Mouse (Mus musculus) mouse embryonic stem cell (cell line): Measurements from ENCODE around the gene Reg3a.
"Not testable (repeated sequence)": the region's sequence is repeated elsewhere in the genome, so short reads cannot be mapped to it uniquely, and the experiment has no call there.

Source experiments
- in situ Hi-C, 2 experiments: fragments of 300-500 bp; cut with MboI; formaldehyde crosslinking; loops; 1 replicate in 1 of 2; 3 replicates in 1 of 2; pipeline ENCODE4 v1.14.3; 2019 to 2020; ENCODE audit warnings: low sequenced_read_pairs in 2 of 2, low pct_unique_long_range_greater_than_20kb in 1 of 2, mixed read lengths in 1 of 2; ENCODE audit not compliant: unreplicated experiment in 1 of 2

Reg3a gene

DNA sequence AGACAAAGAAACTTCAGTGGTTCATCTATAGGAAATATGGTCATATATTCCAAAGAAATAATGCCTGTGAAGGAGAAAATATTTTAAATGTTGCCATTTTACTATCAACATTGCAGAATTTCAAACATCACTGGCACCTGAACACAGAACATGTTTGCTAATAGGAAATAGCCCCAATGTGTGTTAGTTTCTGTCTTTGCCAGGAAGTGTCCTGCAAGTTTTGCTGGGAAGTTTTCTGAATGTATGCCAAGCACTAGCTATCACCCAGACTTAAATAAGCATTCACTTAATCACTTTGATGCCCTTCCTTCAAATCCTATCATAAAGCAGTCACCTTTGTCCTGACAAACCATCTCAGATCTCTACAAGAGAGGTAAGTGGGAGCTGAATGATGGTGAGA is at the start of gene Reg3a:
TSS of gene Reg3a (plus strand) at position 301 of the 400 bp plus-strand sequence.
- in situ Hi-C loops = no loop called here

DNA sequence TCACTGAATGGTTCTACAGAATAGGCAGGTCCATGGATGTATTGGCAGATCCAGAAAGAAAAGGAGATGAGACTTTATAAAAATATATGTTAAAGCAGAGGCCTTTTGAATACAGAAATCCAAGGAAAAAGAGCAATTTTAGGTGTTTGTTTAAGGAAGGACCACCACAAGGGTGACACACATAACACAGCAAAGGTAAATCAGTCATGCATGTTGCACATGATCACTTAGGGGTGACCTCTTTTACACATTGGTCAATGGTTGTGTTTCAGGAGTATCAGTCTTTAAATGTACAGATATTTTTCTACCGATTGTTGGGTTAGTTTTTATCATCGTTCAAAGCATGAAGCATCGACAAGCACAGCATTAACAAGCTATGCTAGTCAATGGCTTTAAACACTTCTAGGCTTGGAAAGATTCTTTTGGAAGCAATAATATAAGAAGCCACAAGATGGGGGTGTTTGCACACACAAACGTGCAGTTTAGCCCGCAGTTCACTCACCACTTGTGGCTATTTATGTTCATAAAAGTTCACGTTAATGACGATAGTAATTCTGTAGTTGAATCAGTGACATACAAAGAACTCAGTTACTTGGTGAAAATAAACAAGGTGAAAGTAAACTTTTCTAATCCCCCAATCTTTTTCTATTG is 48.5 kb upstream of the Reg3a start:
- in situ Hi-C loops = loop anchor here in 1 of 2 experiments (25.0 kb wide), 1 partner anchor 180 kb away; no protein-coding TSS in a partner anchor

GRCm38 (mm10) chr6:78340296-78340695 is 40.2 kb upstream of the Reg3a start:
- in situ Hi-C loops = loop anchor here in 1 of 2 experiments (25.0 kb wide), 1 partner anchor 172 kb away; no protein-coding TSS in a partner anchor

- in situ Hi-C loops = loop anchor here in 1 of 2 experiments (25.0 kb wide), 1 partner anchor 171 kb away; no protein-coding TSS in a partner anchor
These were observed 38.8 kb upstream of the Reg3a start for GRCm38 (mm10) chr6:78341689-78342088.

GRCm38 (mm10) chr6:78361971-78362563 is 18.4 kb upstream of the Reg3a start:
- in situ Hi-C loops = no loop called here

DNA sequence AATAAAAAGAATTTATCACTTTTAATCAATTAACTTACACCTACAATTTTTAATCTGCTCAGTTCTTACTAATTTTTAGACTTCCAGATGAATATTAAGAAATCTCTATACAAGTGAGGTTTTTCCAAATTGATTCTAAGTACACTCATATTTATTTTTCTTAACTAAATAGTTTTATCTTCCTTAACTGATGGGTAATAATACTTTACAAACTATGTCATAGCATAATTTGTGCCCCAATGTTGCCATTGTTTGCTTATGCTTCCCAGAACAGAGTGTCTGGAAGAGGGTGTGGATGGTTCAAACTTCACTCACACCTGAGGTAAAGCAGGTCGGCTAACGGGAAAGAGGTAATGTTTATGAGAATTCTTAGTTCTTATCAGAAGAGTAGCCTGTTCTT is 10.2 kb upstream of the Reg3a start, which contains the start of gene Reg3b:
TSS of gene Reg3b (plus strand) at position 301 of the 400 bp plus-strand sequence.
- in situ Hi-C loops = no loop called here

DNA sequence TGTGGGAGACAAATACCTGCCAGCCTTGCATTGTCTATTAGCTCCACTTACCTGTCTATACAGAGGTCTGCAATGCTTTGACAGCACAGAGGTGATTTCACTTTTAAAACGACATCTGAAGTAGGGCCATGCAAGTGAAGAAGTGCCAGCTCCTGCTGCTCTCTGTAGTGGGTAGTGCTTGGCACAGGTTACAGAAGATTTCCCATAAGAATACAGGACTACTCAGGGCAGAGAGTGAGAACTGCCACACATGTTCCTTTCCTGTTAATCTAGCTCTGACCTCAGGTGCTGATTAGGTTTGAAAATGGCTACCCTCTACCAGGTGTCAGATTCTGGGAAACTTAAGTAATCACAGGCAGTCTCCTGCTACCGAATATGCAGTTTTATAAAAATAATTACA is 1.7 kb upstream of the Reg3a start, which contains the start of gene Reg3d:
TSS of gene Reg3d (minus strand) at position 101 of the 400 bp plus-strand sequence.
- in situ Hi-C loops = no loop called here

DNA sequence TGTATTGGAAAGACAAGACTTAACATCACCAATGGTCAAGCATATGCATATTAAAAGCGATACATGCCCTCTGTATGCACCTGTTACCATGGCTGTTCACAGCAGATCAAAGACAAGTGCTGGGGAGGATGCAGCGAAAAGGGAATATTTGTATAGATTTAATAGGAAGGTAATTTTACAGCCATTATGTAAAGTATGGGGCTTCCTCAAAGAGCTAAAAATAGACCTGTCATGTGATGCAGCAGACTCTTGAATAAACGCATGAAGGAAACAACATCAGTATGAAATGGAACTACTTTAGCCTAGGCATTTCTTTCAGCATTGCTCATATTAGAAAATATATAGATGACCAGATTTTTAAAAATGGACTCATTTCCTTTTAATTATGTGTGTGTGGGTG is 5.1 kb downstream of the Reg3a start:
- in situ Hi-C loops = no loop called here

- in situ Hi-C loops = not testable (repeated sequence)
These were observed 14.8 kb downstream of the Reg3a start, which contains the start of gene Reg2 for GRCm38 (mm10) chr6:78395323-78395722. Gene Reg2, plus strand, starts transcription at chr6:78395623.

- in situ Hi-C loops = not testable (repeated sequence)
These were observed 41.9 kb downstream of the Reg3a start, which contains the start of gene Reg1 for GRCm38 (mm10) chr6:78422411-78422810. Gene Reg1, plus strand, starts transcription at chr6:78422711.

DNA sequence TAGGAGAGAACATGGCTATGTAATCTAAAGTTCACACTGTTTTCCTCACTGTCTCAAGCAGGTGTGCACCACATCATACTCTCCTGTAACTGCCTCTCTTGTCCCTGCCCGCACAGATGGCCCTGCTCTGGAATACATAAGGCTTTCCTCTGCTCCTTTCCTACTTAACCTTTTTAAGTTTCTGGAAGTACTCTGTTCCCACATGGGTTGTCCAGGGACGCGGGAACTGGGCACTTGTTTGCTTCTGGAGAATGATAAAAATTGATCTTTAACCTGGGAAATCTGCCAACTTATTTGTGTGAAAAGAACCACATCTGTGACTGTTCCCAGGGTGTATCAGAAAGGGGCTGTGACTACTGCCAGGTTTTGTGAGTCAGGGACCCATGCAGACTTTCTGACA is 45.0 kb downstream of the Reg3a start:
- in situ Hi-C loops = no loop called here
